Mouse (Mus musculus): ENCODE data around the gene U2af2. TPM values are rescaled to one million over a fixed set of nuclear protein-coding genes. Genes with fewer than 3 reads are reported as not detected.
"Not testable (repeated sequence)": the region's sequence is repeated elsewhere in the genome, so short reads cannot be mapped to it uniquely, and the experiment has no call there.

The U2af2 gene
- polyA plus RNA-seq, 1 experiment from 2014 or later: 124 TPM

DNA sequence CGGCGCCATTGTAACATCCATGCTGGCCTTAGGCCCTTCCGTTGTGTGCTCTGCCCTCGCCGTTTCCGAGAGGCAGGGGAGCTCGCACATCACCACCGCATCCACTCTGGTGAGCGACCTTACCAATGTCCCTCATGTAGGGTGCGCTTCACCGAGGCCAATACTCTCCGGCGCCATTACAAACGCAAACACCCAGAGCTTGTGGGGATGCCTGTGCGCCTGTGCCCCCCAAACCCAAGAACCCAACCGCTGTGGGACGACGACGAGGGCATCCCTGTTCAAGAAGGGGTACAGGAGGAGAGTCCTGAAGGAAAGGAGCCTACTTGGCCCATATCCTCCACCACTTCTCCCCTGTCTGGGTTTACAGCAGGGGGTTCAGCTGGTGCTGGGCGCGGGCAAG, 44.0 kb upstream of the U2af2 start:
- 95% methylated on average over 21 of the region's 21 CpGs for WGBS
- no peak overlapping the region for H3K4me3 ChIP-seq (ENCODE audit: low read depth, low read length)

DNA sequence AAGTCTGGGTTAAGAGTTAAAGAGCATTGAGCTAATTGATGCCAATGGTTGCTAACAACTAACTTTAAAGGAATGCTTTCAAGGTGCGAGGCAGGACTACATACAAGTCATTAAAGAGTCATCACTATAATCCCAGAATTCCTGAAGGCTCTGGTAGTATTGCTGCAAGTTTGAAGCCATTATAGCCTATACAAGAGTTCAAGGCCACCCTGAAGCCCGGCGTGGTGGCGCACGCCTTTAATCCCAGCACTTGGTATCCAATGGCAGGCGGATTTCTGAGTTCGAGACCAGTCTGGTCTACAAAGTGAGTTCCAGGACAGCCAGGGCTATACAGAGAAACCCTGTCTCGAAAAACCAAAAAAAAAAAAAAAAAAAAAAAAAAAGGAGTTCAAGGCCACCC, 42.4 kb upstream of the U2af2 start:
- Histone ChIP-seq H3K27ac (ENCODE audit: low read depth, low read length) (peak overlapping the region; percentile 91), H3K36me3 (ENCODE audit: control insufficient read depth, insufficient read depth, low read length) (peaks cover 27% of the 10 kb centered on the region), H3K4me1 (ENCODE audit: control insufficient read depth, insufficient read depth, low read length) (peaks cover 13% of the 10 kb centered on the region), H3K9ac (ENCODE audit: low read length) (peak overlapping the region; percentile 25; the same call in 1 of the 2 replicates), H3K4me2 (ENCODE audit: low read length) (peak overlapping the region; percentile 84), H3K4me3 (ENCODE audit: low read depth, low read length) (peak overlapping the region; percentile 85)
- H3K27me3 ChIP-seq (replicated peaks; ENCODE audit: control insufficient read depth, insufficient read depth, low read length); ATAC-seq; DNase-seq (ENCODE audit: low spot score); H3K9me3 ChIP-seq (replicated peaks; ENCODE audit: control insufficient read depth, low read length): not testable (repeated sequence)
- 26% methylated on average over 8 of the region's 8 CpGs for WGBS

More for the DNA sequence above, 44.0 kb upstream of the U2af2 start:
- H3K4me1 ChIP-seq (ENCODE audit: control insufficient read depth, insufficient read depth, low read length): peaks cover 13% of the 10 kb centered on the region
- no peak overlapping the region for H3K4me2 ChIP-seq (ENCODE audit: low read length)
- H3K9me3 ChIP-seq (replicated peaks; ENCODE audit: control insufficient read depth, low read length): no peaks in the 10 kb centered on the region
- no peak overlapping the region for H3K9ac ChIP-seq (ENCODE audit: low read length)
- H3K27me3 ChIP-seq (replicated peaks; ENCODE audit: control insufficient read depth, insufficient read depth, low read length): no peaks in the 10 kb centered on the region
- ATAC-seq: no peak
- DNase-seq (ENCODE audit: low spot score): no peak
- H3K27ac ChIP-seq (ENCODE audit: low read depth, low read length): no peak overlapping the region
- H3K36me3 ChIP-seq (ENCODE audit: control insufficient read depth, insufficient read depth, low read length): peaks cover 13% of the 10 kb centered on the region; the same call in 1 of the 2 replicates

DNA sequence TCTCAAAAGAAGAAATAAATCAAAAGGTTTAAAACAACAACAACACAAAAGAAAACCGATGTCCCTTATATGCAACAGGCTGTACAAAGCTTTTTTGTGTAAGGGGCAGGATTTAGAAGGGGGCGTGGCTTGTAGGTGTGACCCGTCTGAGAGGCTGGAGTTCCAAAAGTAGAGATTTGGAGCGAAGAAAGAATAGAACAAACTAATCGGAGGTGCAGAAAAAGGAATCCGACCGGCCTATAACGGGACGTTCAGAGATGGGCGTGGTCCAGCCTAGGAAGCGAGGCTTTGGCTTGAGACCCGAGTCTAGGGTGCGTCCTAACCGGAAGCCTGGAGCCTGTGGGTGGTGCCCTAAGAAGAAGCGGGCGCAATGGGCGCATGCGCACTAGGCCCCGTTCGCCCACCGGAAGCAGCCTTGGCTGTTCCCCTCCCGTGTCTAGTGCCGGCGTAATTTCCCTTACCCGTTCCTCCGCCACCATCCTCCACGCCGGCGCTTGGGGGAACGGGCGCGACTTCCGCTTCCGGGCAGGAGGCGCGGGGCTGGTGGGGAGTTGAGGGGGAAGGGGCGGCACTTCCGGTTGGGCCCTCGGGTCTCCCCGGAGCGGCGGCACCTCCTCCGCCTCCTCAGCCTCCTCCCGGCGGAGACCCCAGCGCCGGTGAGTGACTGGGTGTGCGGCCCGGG, 41.8 kb upstream of the U2af2 start, which contains the start of the genes Zfp865 and Ccdc106:
Gene Zfp865 (plus strand): TSS at position 377 of the 682 bp plus-strand sequence.
Gene Ccdc106 (plus strand): TSS at position 554 of the 682 bp plus-strand sequence.
- Histone ChIP-seq H3K36me3 (ENCODE audit: control insufficient read depth, insufficient read depth, low read length) (peaks cover 28% of the 10 kb centered on the region), H3K4me1 (ENCODE audit: control insufficient read depth, insufficient read depth, low read length) (peaks cover 13% of the 10 kb centered on the region), H3K9ac (ENCODE audit: low read length) (peak within 1 kb of the TSS; percentile 94), H3K27me3 (replicated peaks; ENCODE audit: control insufficient read depth, insufficient read depth, low read length) (no peaks in the 10 kb centered on the region), H3K4me2 (ENCODE audit: low read length) (peak within 1 kb of the TSS; percentile 84), H3K4me3 (ENCODE audit: low read depth, low read length) (peak within 1 kb of the TSS; percentile 85), H3K9me3 (replicated peaks; ENCODE audit: control insufficient read depth, low read length) (no peaks in the 10 kb centered on the region), H3K27ac (ENCODE audit: low read depth, low read length) (peak within 1 kb of the TSS; percentile 91)
- DNase-seq (ENCODE audit: low spot score): peak; percentile 99
- under 1% methylated on average over 46 of the region's 49 CpGs for WGBS
- ATAC-seq: peak; percentile 92

DNA sequence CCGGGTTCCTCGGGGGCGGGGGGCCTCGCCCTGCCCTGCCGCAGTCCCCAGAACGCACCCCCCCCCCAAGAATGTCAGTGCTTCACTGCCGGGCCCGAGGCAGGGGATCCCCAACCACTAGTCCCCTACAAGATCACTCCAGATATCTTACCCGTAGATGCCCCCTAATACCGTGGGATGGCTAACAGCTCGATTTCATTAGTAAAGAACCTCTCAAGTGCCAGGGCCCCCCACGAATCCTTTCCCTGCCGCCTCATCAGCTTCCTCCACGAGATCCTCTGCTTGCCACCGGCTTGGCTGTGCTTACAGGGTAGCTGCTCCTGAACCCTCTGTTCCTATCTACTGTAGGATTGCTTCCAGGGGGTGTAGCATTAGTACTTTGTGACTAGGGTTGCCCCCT, 41.3 kb upstream of the U2af2 start:
- DNase-seq (ENCODE audit: low spot score) (peak; percentile 15), ATAC-seq (no peak; the same call in 1 of the 2 replicates)
- Histone ChIP-seq H3K4me2 (ENCODE audit: low read length) (peak overlapping the region; percentile 84), H3K4me1 (ENCODE audit: control insufficient read depth, insufficient read depth, low read length) (peaks cover 13% of the 10 kb centered on the region), H3K4me3 (ENCODE audit: low read depth, low read length) (peak overlapping the region; percentile 85), H3K36me3 (ENCODE audit: control insufficient read depth, insufficient read depth, low read length) (peaks cover 28% of the 10 kb centered on the region), H3K27me3 (replicated peaks; ENCODE audit: control insufficient read depth, insufficient read depth, low read length) (no peaks in the 10 kb centered on the region), H3K9me3 (replicated peaks; ENCODE audit: control insufficient read depth, low read length) (no peaks in the 10 kb centered on the region), H3K9ac (ENCODE audit: low read length) (peak overlapping the region; percentile 94), H3K27ac (ENCODE audit: low read depth, low read length) (peak overlapping the region; percentile 91)
- 2% methylated on average over 9 of the region's 15 CpGs for WGBS

DNA sequence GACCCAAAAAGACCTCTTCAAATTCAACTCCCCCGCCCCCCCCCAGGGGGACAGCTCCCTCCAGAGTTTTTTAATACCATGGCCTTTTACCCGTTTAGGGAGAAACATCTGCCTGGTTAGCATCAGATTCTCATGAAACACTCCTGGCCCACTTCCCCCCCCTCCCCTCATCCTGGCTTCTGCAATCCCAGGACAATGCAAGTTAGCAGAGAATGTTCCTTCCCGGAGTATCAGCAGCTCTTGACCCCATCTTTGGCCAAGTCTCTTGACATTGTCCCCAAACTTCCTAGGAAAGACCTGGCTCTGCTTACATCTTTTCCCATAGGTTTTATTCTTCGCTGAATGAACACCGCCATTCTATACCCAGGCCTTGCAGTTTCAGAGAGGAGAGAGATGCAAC, 40.7 kb upstream of the U2af2 start:
- 47% methylated on average over 5 of the region's 5 CpGs for WGBS
- H3K9ac ChIP-seq (ENCODE audit: low read length): peak overlapping the region; percentile 94
- H3K4me1 ChIP-seq (ENCODE audit: control insufficient read depth, insufficient read depth, low read length): peaks cover 10% of the 10 kb centered on the region
- peak overlapping the region; percentile 85 for H3K4me3 ChIP-seq (ENCODE audit: low read depth, low read length)
- H3K36me3 ChIP-seq (ENCODE audit: control insufficient read depth, insufficient read depth, low read length): peaks cover 28% of the 10 kb centered on the region
- peak overlapping the region; percentile 84 for H3K4me2 ChIP-seq (ENCODE audit: low read length)
- peak overlapping the region; percentile 91; the same call in 1 of the 2 replicates for H3K27ac ChIP-seq (ENCODE audit: low read depth, low read length)
- ATAC-seq (no peak), DNase-seq (ENCODE audit: low spot score) (no peak)
- no peaks in the 10 kb centered on the region for H3K27me3 ChIP-seq (replicated peaks; ENCODE audit: control insufficient read depth, insufficient read depth, low read length)
- H3K9me3 ChIP-seq (replicated peaks; ENCODE audit: control insufficient read depth, low read length): no peaks in the 10 kb centered on the region

DNA sequence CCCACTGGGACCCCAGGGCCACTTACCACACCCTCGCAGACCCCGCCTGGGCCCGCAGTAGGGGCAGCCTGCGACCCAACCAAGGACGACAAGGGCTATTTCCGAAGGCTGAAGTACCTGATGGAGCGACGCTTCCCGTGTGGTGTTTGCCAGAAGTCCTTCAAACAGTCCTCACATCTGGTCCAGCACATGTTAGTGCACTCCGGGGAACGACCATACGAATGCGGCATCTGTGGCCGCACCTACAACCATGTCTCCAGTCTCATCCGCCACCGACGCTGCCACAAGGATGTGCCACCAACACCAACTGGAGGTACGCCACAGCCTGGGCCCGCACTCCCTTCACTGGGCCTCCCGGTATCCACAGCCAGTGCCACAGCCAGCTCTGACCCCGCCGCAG, 32.4 kb upstream of the U2af2 start:
- no peaks in the 10 kb centered on the region for H3K4me1 ChIP-seq (ENCODE audit: control insufficient read depth, insufficient read depth, low read length)
- no peaks in the 10 kb centered on the region for H3K27me3 ChIP-seq (replicated peaks; ENCODE audit: control insufficient read depth, insufficient read depth, low read length)
- peaks cover 21% of the 10 kb centered on the region for H3K9me3 ChIP-seq (replicated peaks; ENCODE audit: control insufficient read depth, low read length)
- peaks cover 71% of the 10 kb centered on the region for H3K36me3 ChIP-seq (ENCODE audit: control insufficient read depth, insufficient read depth, low read length)
- 97% methylated on average over 22 of the region's 22 CpGs for WGBS
- H3K27ac ChIP-seq (ENCODE audit: low read depth, low read length): no peak overlapping the region
- no peak overlapping the region for H3K4me3 ChIP-seq (ENCODE audit: low read depth, low read length)
- DNase-seq (ENCODE audit: low spot score) (no peak), ATAC-seq (no peak)
- no peak overlapping the region for H3K9ac ChIP-seq (ENCODE audit: low read length)
- H3K4me2 ChIP-seq (ENCODE audit: low read length): no peak overlapping the region

DNA sequence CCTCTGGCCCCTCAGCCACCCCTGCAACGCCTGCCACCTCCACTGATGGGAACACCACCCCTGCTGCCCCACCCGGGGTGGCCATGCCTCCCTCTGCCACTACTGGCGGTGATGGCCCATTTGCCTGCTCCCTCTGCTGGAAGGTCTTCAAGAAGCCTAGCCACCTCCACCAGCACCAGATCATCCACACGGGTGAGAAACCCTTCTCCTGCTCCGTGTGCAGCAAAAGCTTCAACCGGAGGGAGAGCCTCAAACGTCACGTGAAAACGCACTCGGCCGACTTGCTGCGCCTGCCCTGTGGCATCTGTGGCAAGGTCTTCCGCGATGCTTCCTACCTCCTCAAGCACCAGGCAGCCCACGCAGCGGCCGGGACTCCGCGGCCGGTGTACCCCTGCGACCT, 32.0 kb upstream of the U2af2 start:
- no peak overlapping the region for H3K27ac ChIP-seq (ENCODE audit: low read depth, low read length)
- no peak overlapping the region for H3K9ac ChIP-seq (ENCODE audit: low read length)
- no peak overlapping the region for H3K4me3 ChIP-seq (ENCODE audit: low read depth, low read length)
- H3K36me3 ChIP-seq (ENCODE audit: control insufficient read depth, insufficient read depth, low read length): peaks cover 72% of the 10 kb centered on the region
- H3K9me3 ChIP-seq (replicated peaks; ENCODE audit: control insufficient read depth, low read length): peaks cover 21% of the 10 kb centered on the region
- no peak for ATAC-seq
- DNase-seq (ENCODE audit: low spot score): no peak
- H3K4me1 ChIP-seq (ENCODE audit: control insufficient read depth, insufficient read depth, low read length): no peaks in the 10 kb centered on the region
- no peaks in the 10 kb centered on the region for H3K27me3 ChIP-seq (replicated peaks; ENCODE audit: control insufficient read depth, insufficient read depth, low read length)
- WGBS: 96% methylated on average over 21 of the region's 21 CpGs
- no peak overlapping the region for H3K4me2 ChIP-seq (ENCODE audit: low read length)

DNA sequence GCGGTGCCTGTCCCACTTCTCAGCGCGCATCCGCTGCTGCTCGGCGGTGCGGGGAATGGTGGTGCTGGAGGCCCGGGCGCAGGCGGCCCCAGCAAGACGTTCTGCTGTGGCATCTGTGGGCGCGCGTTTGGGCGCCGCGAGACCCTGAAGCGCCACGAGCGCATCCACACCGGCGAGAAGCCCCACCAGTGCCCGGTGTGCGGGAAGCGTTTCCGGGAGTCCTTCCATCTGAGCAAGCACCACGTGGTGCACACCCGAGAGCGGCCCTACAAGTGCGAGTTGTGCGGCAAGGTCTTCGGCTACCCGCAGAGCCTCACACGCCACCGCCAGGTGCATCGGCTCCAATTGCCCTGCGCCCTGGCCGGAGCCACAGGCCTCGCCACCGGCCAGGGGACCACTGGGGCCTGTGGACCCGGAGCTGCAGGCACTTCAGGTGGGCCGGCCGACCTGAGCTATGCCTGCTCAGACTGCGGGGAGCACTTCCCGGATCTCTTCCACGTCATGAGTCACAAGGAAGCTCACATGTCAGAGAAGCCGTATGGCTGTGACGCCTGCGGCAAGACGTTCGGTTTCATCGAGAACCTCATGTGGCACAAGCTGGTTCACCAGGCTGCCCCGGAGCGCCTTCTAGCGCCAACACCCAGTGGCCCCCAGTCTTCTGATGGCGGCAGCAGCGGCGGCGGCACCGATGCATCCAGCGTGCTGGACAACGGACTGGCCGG, 31.2 kb upstream of the U2af2 start:
- DNase-seq (ENCODE audit: low spot score) (no peak), ATAC-seq (no peak)
- no peaks in the 10 kb centered on the region for H3K27me3 ChIP-seq (replicated peaks; ENCODE audit: control insufficient read depth, insufficient read depth, low read length)
- no peaks in the 10 kb centered on the region for H3K4me1 ChIP-seq (ENCODE audit: control insufficient read depth, insufficient read depth, low read length)
- H3K27ac ChIP-seq (ENCODE audit: low read depth, low read length): no peak overlapping the region
- no peak overlapping the region for H3K4me2 ChIP-seq (ENCODE audit: low read length)
- no peak overlapping the region for H3K9ac ChIP-seq (ENCODE audit: low read length)
- peaks cover 76% of the 10 kb centered on the region for H3K36me3 ChIP-seq (ENCODE audit: control insufficient read depth, insufficient read depth, low read length)
- peaks cover 21% of the 10 kb centered on the region for H3K9me3 ChIP-seq (replicated peaks; ENCODE audit: control insufficient read depth, low read length)
- H3K4me3 ChIP-seq (ENCODE audit: low read depth, low read length): no peak overlapping the region
- 88% methylated on average over 63 of the region's 63 CpGs for WGBS

DNA sequence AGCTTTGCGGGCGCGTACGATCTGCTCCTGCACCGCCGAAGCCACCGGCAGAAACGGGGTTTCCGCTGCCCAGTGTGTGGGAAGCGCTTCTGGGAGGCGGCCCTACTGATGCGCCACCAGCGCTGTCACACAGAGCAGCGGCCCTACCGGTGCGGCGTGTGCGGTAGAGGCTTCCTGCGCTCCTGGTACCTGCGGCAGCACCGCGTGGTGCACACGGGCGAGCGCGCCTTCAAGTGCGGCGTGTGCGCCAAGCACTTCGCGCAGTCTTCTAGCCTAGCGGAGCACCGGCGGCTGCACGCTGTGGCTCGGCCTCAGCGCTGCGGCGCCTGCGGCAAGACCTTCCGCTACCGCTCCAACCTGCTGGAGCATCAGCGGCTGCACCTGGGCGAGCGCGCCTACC, 30.4 kb upstream of the U2af2 start:
- H3K9ac ChIP-seq (ENCODE audit: low read length): no peak overlapping the region
- H3K9me3 ChIP-seq (replicated peaks; ENCODE audit: control insufficient read depth, low read length): peaks cover 21% of the 10 kb centered on the region
- no peaks in the 10 kb centered on the region for H3K4me1 ChIP-seq (ENCODE audit: control insufficient read depth, insufficient read depth, low read length)
- no peak overlapping the region for H3K4me2 ChIP-seq (ENCODE audit: low read length)
- ATAC-seq (no peak), DNase-seq (ENCODE audit: low spot score) (no peak)
- 80% methylated on average over 46 of the region's 46 CpGs for WGBS
- no peak overlapping the region for H3K4me3 ChIP-seq (ENCODE audit: low read depth, low read length)
- H3K36me3 ChIP-seq (ENCODE audit: control insufficient read depth, insufficient read depth, low read length): peaks cover 80% of the 10 kb centered on the region
- H3K27ac ChIP-seq (ENCODE audit: low read depth, low read length): no peak overlapping the region
- no peaks in the 10 kb centered on the region for H3K27me3 ChIP-seq (replicated peaks; ENCODE audit: control insufficient read depth, insufficient read depth, low read length)

All from forebrain, embryonic 14.5 days (tissue).